Mouse (Mus musculus) brown adipose tissue, adult 24 weeks (tissue): ENCODE data around the gene St6gal2. TPM values are rescaled to one million over a fixed set of nuclear protein-coding genes. Genes with fewer than 3 reads are reported as not detected.

Experiments used
- H3K27ac ChIP-seq: fragments of 200-500 bp; replicated peaks from 2 replicates; pipeline ENCODE4 v1.5.1; 2012; ENCODE audit warnings: low read depth, mild to moderate bottlenecking, low read length
- H3K4me1 ChIP-seq: fragments of 200-500 bp; 2 replicates; pipeline ENCODE4 v1.6.1; 2012; ENCODE audit warnings: low read length, mixed read lengths; ENCODE audit not compliant: control insufficient read depth, insufficient read depth, insufficient read length
- H3K4me3 ChIP-seq: fragments of 200-500 bp; 2 replicates; pipeline ENCODE4 v1.5.1; 2012; ENCODE audit warnings: low read depth, mild to moderate bottlenecking, low read length, moderate library complexity; ENCODE audit not compliant: insufficient read depth
- polyA plus RNA-seq: library from polyadenylated mRNA; stranded (reverse); fragments of >200 nt; gene quantifications from 2 replicates; pipeline ENCODE4 v1.2.4, GENCODE M21; 2012; ENCODE audit not compliant: missing spikeins, insufficient read depth, insufficient read length

The St6gal2 gene
- polyA plus RNA-seq, 1 experiment = not detected

GRCm38 (mm10) chr17:55548476-55548875 is 103.3 kb downstream of the St6gal2 start:
- H3K27ac ChIP-seq = no peak overlapping the region
- H3K4me3 ChIP-seq = no peak overlapping the region
- H3K4me1 ChIP-seq = no peaks in the 10 kb centered on the region

- Histone ChIP-seq H3K27ac (no peak overlapping the region), H3K4me1 (no peaks in the 10 kb centered on the region), H3K4me3 (no peak overlapping the region)
Measured at GRCm38 (mm10) chr17:55561774-55562173, 116.6 kb downstream of the St6gal2 start.

Other genes starting within 250 kb of the St6gal2 start
- gene Vmn2r118, start 179.8 kb downstream of the St6gal2 start, polyA plus RNA-seq = not detected in 2 replicates